Mouse (Mus musculus) midbrain, embryonic 14.5 days (tissue): ENCODE measurements around the gene Gm20388. TPM values are rescaled to one million over a fixed set of nuclear protein-coding genes. Genes with fewer than 3 reads are reported as not detected.

Source experiments
- ATAC-seq: fragments of 200-750 bp; cut with Nextera tagmentation; 2 replicates; pipeline ENCODE4 v1.8.0; 2017; ENCODE audit warnings: moderate number of reproducible peaks, moderate library complexity; ENCODE audit not compliant: low FRiP score, low TSS enrichment
- DNase-seq: peaks from one replicate; pipeline ENCODE4 v3.0.0-alpha.2; 2015
- H3K27ac ChIP-seq: fragments of 300-500 bp; sonication (generic); replicated peaks from 2 replicates; pipeline ENCODE4 v1.5.1; 2014; ENCODE audit warnings: mild to moderate bottlenecking, low read depth, low read length, moderate library complexity
- H3K27me3 ChIP-seq: fragments of 300-500 bp; sonication (generic); 2 replicates; pipeline ENCODE4 v1.6.1; 2014; ENCODE audit warnings: low read length, control low read depth, mixed read lengths; ENCODE audit not compliant: control insufficient read depth, insufficient read depth
- H3K36me3 ChIP-seq: fragments of 300-500 bp; sonication (generic); 2 replicates; pipeline ENCODE4 v1.6.1; 2014; ENCODE audit warnings: low read length, control low read depth; ENCODE audit not compliant: control insufficient read depth, insufficient read depth
- H3K4me1 ChIP-seq: fragments of 300-500 bp; sonication (generic); 2 replicates; pipeline ENCODE4 v1.6.1; 2014; ENCODE audit warnings: mild to moderate bottlenecking, antibody characterized with exemption, low read length, control low read depth; ENCODE audit not compliant: control insufficient read depth, insufficient read depth
- H3K4me2 ChIP-seq: fragments of 300-500 bp; sonication (generic); 2 replicates; pipeline ENCODE4 v1.6.1; 2014; ENCODE audit warnings: mild to moderate bottlenecking, low read length, moderate library complexity
- H3K4me3 ChIP-seq: fragments of 300-500 bp; sonication (generic); replicated peaks from 2 replicates; pipeline ENCODE4 v1.5.1; 2014; ENCODE audit warnings: low read depth, low read length
- H3K9ac ChIP-seq: fragments of 300-500 bp; sonication (generic); replicated peaks from 2 replicates; pipeline ENCODE4 v1.6.1; 2014; ENCODE audit warnings: mild to moderate bottlenecking, low read length, moderate library complexity
- H3K9me3 ChIP-seq: fragments of 300-500 bp; sonication (generic); 2 replicates; pipeline ENCODE4 v1.6.1; 2016; ENCODE audit warnings: low read length, control low read depth, mixed read lengths; ENCODE audit not compliant: control insufficient read depth
- WGBS: fragments of 180-500 bp; shearing (Covaris S2); extraction: QIAGEN DNeasy Blood & Tissue Kit; methylation state at CpG from one replicate; pipeline ENCODE4 v1.1.7; 2014; 5-methylcytosine and 5-hydroxymethylcytosine counted together
- polyA plus RNA-seq: library from polyadenylated mRNA; unstranded; fragments of >200 nt; fragmentation: Nextera tagmentation; extraction: Ambion mirVana; gene quantifications from 2 replicates; pipeline ENCODE4 v1.2.1, GENCODE M21; 2014

Gene Gm20388
- polyA plus RNA-seq, 1 experiment from 2014 or later = 4.1 TPM

GRCm38 (mm10) chr8:120482015-120482689 lies 571.5 kb downstream of the Gm20388 start:
- WGBS = 82% methylated on average over 9 of the region's 9 CpGs
- no peak for ATAC-seq
- H3K9me3 ChIP-seq = no peaks in the 10 kb centered on the region
- H3K36me3 ChIP-seq = no peaks in the 10 kb centered on the region
- H3K4me1 ChIP-seq = peaks cover 37% of the 10 kb centered on the region
- no peaks in the 10 kb centered on the region for H3K27me3 ChIP-seq
- H3K27ac ChIP-seq = no peak overlapping the region
- DNase-seq = no peak
- H3K4me2 ChIP-seq = no peak overlapping the region
- H3K9ac ChIP-seq = no peak overlapping the region
- H3K4me3 ChIP-seq = no peak overlapping the region

GRCm38 (mm10) chr8:120484460-120484859 lies 573.8 kb downstream of the Gm20388 start:
- Histone ChIP-seq H3K4me3 (no peak overlapping the region), H3K4me2 (no peak overlapping the region; the same call in 1 of the 2 replicates), H3K4me1 (peaks cover 31% of the 10 kb centered on the region), H3K27me3 (no peaks in the 10 kb centered on the region), H3K36me3 (no peaks in the 10 kb centered on the region), H3K9ac (no peak overlapping the region; the same call in 1 of the 2 replicates), H3K9me3 (no peaks in the 10 kb centered on the region), H3K27ac (peak overlapping the region; percentile 60)
- no peak for DNase-seq
- no peak for ATAC-seq
- WGBS = 37% methylated on average over 6 of the region's 6 CpGs

- no peak overlapping the region; the same call in 1 of the 2 replicates for H3K4me2 ChIP-seq
- WGBS = 36% methylated on average over 6 of the region's 6 CpGs
Observed at GRCm38 (mm10) chr8:120485116-120485515, 574.5 kb downstream of the Gm20388 start.

GRCm38 (mm10) chr8:120485551-120486476 lies 575.2 kb downstream of the Gm20388 start:
- no peak for DNase-seq
- ATAC-seq = no peak
- Histone ChIP-seq H3K4me1 (peaks cover 40% of the 10 kb centered on the region), H3K27ac (peak overlapping the region; percentile 100), H3K9ac (peak overlapping the region; percentile 98), H3K4me3 (peak overlapping the region; percentile 91; the same call in 1 of the 2 replicates), H3K9me3 (no peaks in the 10 kb centered on the region), H3K27me3 (no peaks in the 10 kb centered on the region), H3K4me2 (peak overlapping the region; percentile 95), H3K36me3 (no peaks in the 10 kb centered on the region)
- 24% methylated on average over 21 of the region's 21 CpGs for WGBS

More at GRCm38 (mm10) chr8:120485116-120485515, 574.5 kb downstream of the Gm20388 start:
- peak overlapping the region; percentile 60; the same call in 1 of the 2 replicates for H3K27ac ChIP-seq
- no peaks in the 10 kb centered on the region for H3K36me3 ChIP-seq
- H3K4me3 ChIP-seq = no peak overlapping the region
- DNase-seq (no peak), ATAC-seq (no peak)
- no peaks in the 10 kb centered on the region for H3K9me3 ChIP-seq
- H3K4me1 ChIP-seq = peaks cover 34% of the 10 kb centered on the region
- H3K27me3 ChIP-seq = no peaks in the 10 kb centered on the region
- H3K9ac ChIP-seq = no peak overlapping the region; the same call in 1 of the 2 replicates

GRCm38 (mm10) chr8:120486477-120487376 lies 576.1 kb downstream of the Gm20388 start:
- Histone ChIP-seq H3K4me3 (peak overlapping the region; percentile 91), H3K27ac (peak overlapping the region; percentile 100), H3K4me2 (peak overlapping the region; percentile 95), H3K9me3 (no peaks in the 10 kb centered on the region), H3K27me3 (no peaks in the 10 kb centered on the region), H3K4me1 (peaks cover 49% of the 10 kb centered on the region), H3K9ac (peak overlapping the region; percentile 98), H3K36me3 (no peaks in the 10 kb centered on the region)
- ATAC-seq = peak; percentile 19; the same call in 1 of the 2 replicates
- WGBS = 2% methylated on average over 50 of the region's 50 CpGs
- peak; percentile 86 for DNase-seq

GRCm38 (mm10) chr8:120487377-120487728 lies 576.7 kb downstream of the Gm20388 start:
- Histone ChIP-seq H3K4me1 (peaks cover 55% of the 10 kb centered on the region), H3K4me3 (peak overlapping the region; percentile 91), H3K27me3 (no peaks in the 10 kb centered on the region), H3K9ac (peak overlapping the region; percentile 98), H3K9me3 (no peaks in the 10 kb centered on the region), H3K36me3 (no peaks in the 10 kb centered on the region), H3K27ac (peak overlapping the region; percentile 100), H3K4me2 (peak overlapping the region; percentile 95)
- ATAC-seq (no peak), DNase-seq (no peak)
- under 1% methylated on average over 34 of the region's 34 CpGs for WGBS

- peak overlapping the region; percentile 98 for H3K9ac ChIP-seq
- DNase-seq = peak; percentile 88
- no peaks in the 10 kb centered on the region for H3K27me3 ChIP-seq
- peak overlapping the region; percentile 95 for H3K4me2 ChIP-seq
- no peaks in the 10 kb centered on the region for H3K9me3 ChIP-seq
- peaks cover 61% of the 10 kb centered on the region for H3K4me1 ChIP-seq
- H3K36me3 ChIP-seq = no peaks in the 10 kb centered on the region
- under 1% methylated on average over 50 of the region's 55 CpGs for WGBS
- peak overlapping the region; percentile 100 for H3K27ac ChIP-seq
- ATAC-seq = peak; percentile 73
- H3K4me3 ChIP-seq = peak overlapping the region; percentile 91
Observed at GRCm38 (mm10) chr8:120487729-120488510, 577.3 kb downstream of the Gm20388 start.
